Mouse (Mus musculus) brain, embryonic 14.5 days (tissue): ENCODE data around the gene Il4ra.

Experiments
- CTCF ChIP-seq: fragments of 200-500 bp; IDR thresholded peaks from 2 replicates; pipeline ENCODE4 v1.5.1; 2012; ENCODE audit warnings: inconsistent platforms, mild to moderate bottlenecking, moderate library complexity, borderline replicate concordance; ENCODE audit not compliant: insufficient read depth, insufficient read length; ENCODE audit errors: extremely low read depth
- POLR2A ChIP-seq: fragments of 200-500 bp; IDR thresholded peaks from 2 replicates; pipeline ENCODE4 v1.6.1; 2012; ENCODE audit warnings: mild to moderate bottlenecking, inconsistent platforms, borderline replicate concordance; ENCODE audit not compliant: poor library complexity, insufficient read depth, insufficient read length, severe bottlenecking; ENCODE audit errors: extremely low read depth

GRCm38 (mm10) chr7:125541026-125541425 lies 10.9 kb upstream of the Il4ra start:
- no peak for TF ChIP-seq CTCF
- TF ChIP-seq POLR2A, result no peak
